Mouse (Mus musculus): Measurements from ENCODE around the gene Nav3. TPM values are rescaled to one million over a fixed set of nuclear protein-coding genes. Genes with fewer than 3 reads are reported as not detected.

The Nav3 gene
- polyA plus RNA-seq, 1 experiment: 0.30 TPM

GRCm38 (mm10) chr10:109874652-109875311, 581.2 kb downstream of the Nav3 start:
- H3K4me1 ChIP-seq (ENCODE audit: control insufficient read depth, insufficient read depth, insufficient read length, low read length): no peaks in the 10 kb centered on the region
- WGBS: 64% methylated on average over 5 of the region's 5 CpGs
- H3K4me3 ChIP-seq (ENCODE audit: low read depth, low read length): no peak overlapping the region
- TF ChIP-seq POLR2A (IDR thresholded peaks at IDR 0.05; ENCODE audit: low read depth, low read length): no peak
- TF ChIP-seq CTCF (IDR thresholded peaks at IDR 0.05; ENCODE audit: extremely low read depth, insufficient read length, insufficient replicate concordance, low read depth, low read length): no peak
- H3K27ac ChIP-seq (ENCODE audit: insufficient read depth, low read depth, low read length): no peak overlapping the region
- no peaks in the 10 kb centered on the region for H3K36me3 ChIP-seq (ENCODE audit: control insufficient read depth, insufficient read depth, low read length)
- no peaks in the 10 kb centered on the region for H3K27me3 ChIP-seq (ENCODE audit: control insufficient read depth, insufficient read depth, low read length)

- Histone ChIP-seq H3K4me1 (ENCODE audit: control insufficient read depth, insufficient read depth, insufficient read length, low read length) (no peaks in the 10 kb centered on the region), H3K27ac (ENCODE audit: insufficient read depth, low read depth, low read length) (no peak overlapping the region), H3K4me3 (ENCODE audit: low read depth, low read length) (no peak overlapping the region), H3K36me3 (ENCODE audit: control insufficient read depth, insufficient read depth, low read length) (no peaks in the 10 kb centered on the region), H3K27me3 (ENCODE audit: control insufficient read depth, insufficient read depth, low read length) (no peaks in the 10 kb centered on the region)
- TF ChIP-seq CTCF (IDR thresholded peaks at IDR 0.05; ENCODE audit: extremely low read depth, insufficient read length, insufficient replicate concordance, low read depth, low read length) (no peak), POLR2A (IDR thresholded peaks at IDR 0.05; ENCODE audit: low read depth, low read length) (no peak)
- WGBS: 70% methylated on average over 2 of the region's 2 CpGs
Observed at GRCm38 (mm10) chr10:109866063-109866462, 589.9 kb downstream of the Nav3 start.

- H3K4me1 ChIP-seq (ENCODE audit: control insufficient read depth, insufficient read depth, insufficient read length, low read length): no peaks in the 10 kb centered on the region
- TF ChIP-seq CTCF (IDR thresholded peaks at IDR 0.05; ENCODE audit: extremely low read depth, insufficient read length, insufficient replicate concordance, low read depth, low read length) (no peak), POLR2A (IDR thresholded peaks at IDR 0.05; ENCODE audit: low read depth, low read length) (no peak)
- no peak overlapping the region for H3K27ac ChIP-seq (ENCODE audit: insufficient read depth, low read depth, low read length)
- WGBS: 30% methylated on average over 2 of the region's 2 CpGs
- H3K36me3 ChIP-seq (ENCODE audit: control insufficient read depth, insufficient read depth, low read length): no peaks in the 10 kb centered on the region
- H3K4me3 ChIP-seq (ENCODE audit: low read depth, low read length): no peak overlapping the region
- H3K27me3 ChIP-seq (ENCODE audit: control insufficient read depth, insufficient read depth, low read length): no peaks in the 10 kb centered on the region
Observed at GRCm38 (mm10) chr10:109865391-109865790, 590.6 kb downstream of the Nav3 start.

- H3K27me3 ChIP-seq (ENCODE audit: control insufficient read depth, insufficient read depth, low read length): no peaks in the 10 kb centered on the region
- H3K27ac ChIP-seq (ENCODE audit: insufficient read depth, low read depth, low read length): no peak overlapping the region
- no peaks in the 10 kb centered on the region for H3K36me3 ChIP-seq (ENCODE audit: control insufficient read depth, insufficient read depth, low read length)
- WGBS: 18% methylated on average over 4 of the region's 4 CpGs
- H3K4me3 ChIP-seq (ENCODE audit: low read depth, low read length): no peak overlapping the region
- no peaks in the 10 kb centered on the region for H3K4me1 ChIP-seq (ENCODE audit: control insufficient read depth, insufficient read depth, insufficient read length, low read length)
- TF ChIP-seq CTCF (IDR thresholded peaks at IDR 0.05; ENCODE audit: extremely low read depth, insufficient read length, insufficient replicate concordance, low read depth, low read length): no peak
- TF ChIP-seq POLR2A (IDR thresholded peaks at IDR 0.05; ENCODE audit: low read depth, low read length): no peak
Observed at GRCm38 (mm10) chr10:109864708-109865107, 591.3 kb downstream of the Nav3 start.

- TF ChIP-seq POLR2A (IDR thresholded peaks at IDR 0.05; ENCODE audit: low read depth, low read length): no peak
- no peak for TF ChIP-seq CTCF (IDR thresholded peaks at IDR 0.05; ENCODE audit: extremely low read depth, insufficient read length, insufficient replicate concordance, low read depth, low read length)
- H3K4me3 ChIP-seq (ENCODE audit: low read depth, low read length): no peak overlapping the region
- WGBS: 57% methylated on average over 2 of the region's 2 CpGs
- no peaks in the 10 kb centered on the region for H3K27me3 ChIP-seq (ENCODE audit: control insufficient read depth, insufficient read depth, low read length)
- H3K36me3 ChIP-seq (ENCODE audit: control insufficient read depth, insufficient read depth, low read length): no peaks in the 10 kb centered on the region
- no peak overlapping the region for H3K27ac ChIP-seq (ENCODE audit: insufficient read depth, low read depth, low read length)
- H3K4me1 ChIP-seq (ENCODE audit: control insufficient read depth, insufficient read depth, insufficient read length, low read length): no peaks in the 10 kb centered on the region
Observed at GRCm38 (mm10) chr10:109861275-109861674, 594.7 kb downstream of the Nav3 start.

- H3K27ac ChIP-seq (ENCODE audit: insufficient read depth, low read depth, low read length): no peak overlapping the region
- TF ChIP-seq CTCF (IDR thresholded peaks at IDR 0.05; ENCODE audit: extremely low read depth, insufficient read length, insufficient replicate concordance, low read depth, low read length) (no peak), POLR2A (IDR thresholded peaks at IDR 0.05; ENCODE audit: low read depth, low read length) (no peak)
- 70% methylated on average over 2 of the region's 2 CpGs for WGBS
- H3K4me1 ChIP-seq (ENCODE audit: control insufficient read depth, insufficient read depth, insufficient read length, low read length): no peaks in the 10 kb centered on the region
- H3K36me3 ChIP-seq (ENCODE audit: control insufficient read depth, insufficient read depth, low read length): no peaks in the 10 kb centered on the region
- no peaks in the 10 kb centered on the region for H3K27me3 ChIP-seq (ENCODE audit: control insufficient read depth, insufficient read depth, low read length)
- no peak overlapping the region for H3K4me3 ChIP-seq (ENCODE audit: low read depth, low read length)
Observed at GRCm38 (mm10) chr10:109858568-109858967, 597.4 kb downstream of the Nav3 start.

- H3K4me3 ChIP-seq (ENCODE audit: low read depth, low read length): no peak overlapping the region
- H3K4me1 ChIP-seq (ENCODE audit: control insufficient read depth, insufficient read depth, insufficient read length, low read length): no peaks in the 10 kb centered on the region
- TF ChIP-seq POLR2A (IDR thresholded peaks at IDR 0.05; ENCODE audit: low read depth, low read length): no peak
- no peak for TF ChIP-seq CTCF (IDR thresholded peaks at IDR 0.05; ENCODE audit: extremely low read depth, insufficient read length, insufficient replicate concordance, low read depth, low read length)
- H3K36me3 ChIP-seq (ENCODE audit: control insufficient read depth, insufficient read depth, low read length): no peaks in the 10 kb centered on the region
- H3K27me3 ChIP-seq (ENCODE audit: control insufficient read depth, insufficient read depth, low read length): no peaks in the 10 kb centered on the region; the same call in none of the 2 replicates
- 25% methylated on average over 7 of the region's 7 CpGs for WGBS
- no peak overlapping the region for H3K27ac ChIP-seq (ENCODE audit: insufficient read depth, low read depth, low read length)
Observed at GRCm38 (mm10) chr10:109852392-109852791, 603.6 kb downstream of the Nav3 start.
